Mouse (Mus musculus) left cerebral cortex, postnatal 10 days (tissue): Measurements from ENCODE around the gene Rbm4. TPM values are rescaled to one million over a fixed set of nuclear protein-coding genes. Genes with fewer than 3 reads are reported as not detected.

Experiments used
- DNase-seq, 2 experiments: peaks; one replicate each; pipeline ENCODE4 v3.0.0; 2021 to 2022; ENCODE audit warnings: low spot score in 2 of 2, mixed read lengths in 1 of 2; ENCODE audit errors: extremely low spot score in 1 of 2
- intact Hi-C: fragments of 180-260 bp; cut with DNase I; formaldehyde crosslinking; loops from one replicate; pipeline ENCODE4 v1.15.1; 2025
- total RNA-seq, 2 experiments: library from RNA; stranded (reverse); gene quantifications; 2 replicates each; pipeline ENCODE4 v1.2.3; 2021

Gene Rbm4
- total RNA-seq, 2 experiments from 2014 or later: 68.0 to 68.9 TPM

DNA sequence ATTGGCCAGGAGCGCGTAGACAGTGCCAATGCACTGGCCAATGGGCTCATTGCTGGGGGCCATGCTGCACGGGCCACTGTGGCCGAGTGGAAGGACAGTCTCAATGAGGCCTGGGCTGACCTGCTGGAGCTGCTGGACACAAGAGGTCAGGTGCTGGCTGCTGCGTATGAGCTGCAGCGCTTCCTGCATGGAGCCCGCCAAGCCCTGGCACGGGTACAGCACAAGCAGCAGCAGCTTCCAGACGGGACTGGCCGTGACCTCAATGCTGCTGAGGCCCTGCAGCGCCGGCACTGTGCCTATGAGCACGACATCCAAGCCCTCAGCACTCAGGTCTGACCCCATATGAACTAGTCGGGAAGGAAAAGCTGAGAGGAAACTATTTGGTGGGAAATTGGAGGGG, 47.1 kb downstream of the Rbm4 start:
- peak in 1 of 2 experiments; percentile 60 for DNase-seq
- intact Hi-C loops: no loop called here

DNA sequence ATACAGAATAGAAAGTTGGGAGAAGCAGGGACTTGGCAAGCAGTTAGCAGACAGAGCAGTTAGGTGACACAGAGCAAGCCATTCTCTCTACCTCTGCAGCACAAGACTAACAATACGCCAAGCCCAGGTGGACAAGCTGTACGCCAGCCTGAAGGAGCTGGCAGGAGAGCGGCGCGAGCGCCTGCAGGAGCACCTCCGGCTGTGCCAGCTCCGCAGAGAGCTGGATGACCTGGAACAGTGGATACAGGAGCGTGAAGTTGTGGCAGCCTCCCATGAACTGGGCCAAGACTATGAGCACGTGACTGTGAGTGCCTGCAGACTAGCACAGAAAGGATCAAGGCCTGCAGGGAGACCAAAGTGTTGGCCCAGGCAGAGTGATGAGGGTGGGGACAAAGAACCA, 48.0 kb downstream of the Rbm4 start:
- intact Hi-C loops: no loop called here
- no peak for DNase-seq

DNA sequence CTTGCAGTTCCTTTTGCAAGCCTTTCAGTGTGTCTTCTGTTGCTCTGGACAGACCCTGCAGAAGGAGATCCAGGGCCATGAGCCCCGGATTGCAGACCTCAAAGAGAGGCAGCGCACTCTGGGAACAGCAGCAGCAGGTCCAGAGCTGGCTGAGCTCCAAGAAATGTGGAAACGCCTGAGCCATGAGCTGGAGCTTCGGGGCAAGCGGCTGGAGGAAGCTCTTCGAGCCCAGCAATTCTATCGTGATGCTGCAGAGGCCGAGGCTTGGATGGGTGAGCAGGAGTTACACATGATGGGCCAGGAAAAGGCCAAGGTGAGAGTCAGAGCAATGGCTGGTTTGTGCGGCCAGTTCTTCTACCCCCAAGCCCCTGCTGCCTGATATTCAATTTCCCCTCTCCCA, 48.6 kb downstream of the Rbm4 start:
- DNase-seq: peak in 1 of 2 experiments; percentile 61
- intact Hi-C loops: no loop called here

DNA sequence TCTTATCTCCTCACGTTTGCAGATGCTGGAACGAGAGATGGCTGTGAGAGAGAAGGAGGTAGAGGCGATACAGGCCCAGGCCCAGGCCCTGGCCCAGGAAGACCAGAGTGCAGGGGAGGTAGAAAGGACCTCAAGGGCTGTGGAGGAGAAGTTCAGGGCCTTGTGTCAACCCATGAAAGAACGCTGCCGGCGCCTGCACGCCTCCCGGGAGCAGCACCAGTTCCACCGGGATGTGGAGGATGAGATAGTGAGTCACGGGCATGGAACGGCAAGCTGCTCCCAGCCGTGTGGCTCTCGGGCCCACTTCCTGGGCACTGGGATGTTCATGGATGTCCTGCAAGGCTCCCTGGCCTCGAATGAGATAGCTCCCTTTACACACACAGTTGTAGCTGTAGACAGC, 49.7 kb downstream of the Rbm4 start:
- intact Hi-C loops: loop anchor here (5.0 kb wide), 3 partner anchors 102 to 247 kb away; partner anchors contain the start of genes 2010003K11Rik and Rce1
- no peak for DNase-seq

DNA sequence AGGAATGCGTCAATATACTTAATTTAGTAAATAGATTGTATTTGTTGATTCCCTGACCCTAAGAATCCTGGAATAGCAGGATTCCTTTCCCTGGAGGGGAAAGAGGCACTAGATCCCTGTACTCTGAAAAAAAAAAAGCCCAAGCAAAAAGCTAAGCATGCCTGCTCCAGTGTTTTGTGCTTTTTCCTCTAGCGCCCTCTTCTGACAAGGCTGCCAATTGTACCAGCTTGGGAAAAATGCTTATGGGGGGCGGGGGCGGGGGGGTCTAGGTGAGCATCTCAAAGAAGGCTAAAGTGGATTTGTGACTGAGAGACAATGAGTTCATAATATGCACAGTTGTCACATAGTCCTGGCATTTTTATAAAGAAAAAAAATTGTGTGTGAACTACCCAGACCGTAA, 50.2 kb downstream of the Rbm4 start:
- intact Hi-C loops: loop anchor here (5.0 kb wide), 3 partner anchors 101 to 246 kb away; partner anchors contain the start of genes 2010003K11Rik and Rce1
- DNase-seq: no peak

DNA sequence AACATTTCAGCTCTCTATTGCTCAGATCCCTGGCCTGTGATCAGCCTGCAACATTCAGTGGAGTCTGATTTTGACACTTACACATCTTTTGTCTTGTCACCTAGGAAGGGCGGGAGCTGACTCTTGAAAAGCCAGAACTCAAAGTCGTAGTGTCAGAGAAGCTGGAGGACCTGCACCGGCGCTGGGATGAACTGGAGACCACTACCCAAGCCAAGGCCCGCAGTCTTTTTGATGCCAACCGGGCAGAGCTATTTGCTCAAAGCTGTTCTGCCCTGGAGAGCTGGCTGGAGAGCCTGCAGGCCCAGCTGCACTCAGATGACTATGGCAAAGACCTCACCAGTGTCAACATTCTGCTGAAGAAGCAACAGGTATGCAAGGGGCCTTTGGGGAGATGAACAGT, 51.5 kb downstream of the Rbm4 start:
- no peak for DNase-seq
- intact Hi-C loops: loop anchor here (5.0 kb wide), 3 partner anchors 100 to 245 kb away; partner anchors contain the start of genes 2010003K11Rik and Rce1

DNA sequence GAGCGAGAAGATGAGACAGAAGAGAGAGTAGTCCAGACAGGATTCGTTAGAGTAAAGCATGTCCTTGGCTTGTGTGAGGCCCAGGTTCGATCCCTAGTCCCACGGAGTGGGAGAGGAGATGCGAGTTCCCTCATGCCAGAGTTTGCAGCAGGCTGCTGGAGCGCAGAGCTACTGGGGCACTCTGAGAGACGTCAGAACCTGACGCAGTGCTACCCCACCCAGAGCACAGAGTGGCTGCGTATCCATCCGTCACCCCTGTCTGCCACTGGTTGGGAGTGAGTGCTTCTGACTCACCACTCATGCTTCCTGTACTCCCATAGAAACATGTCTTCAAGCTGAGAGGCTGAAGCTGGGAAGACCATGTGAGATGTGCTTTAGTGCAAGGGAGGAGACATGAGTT, 52.2 kb downstream of the Rbm4 start:
- intact Hi-C loops: loop anchor here (5.0 kb wide), 3 partner anchors 99 to 244 kb away; partner anchors contain the start of genes 2010003K11Rik and Rce1

DNA sequence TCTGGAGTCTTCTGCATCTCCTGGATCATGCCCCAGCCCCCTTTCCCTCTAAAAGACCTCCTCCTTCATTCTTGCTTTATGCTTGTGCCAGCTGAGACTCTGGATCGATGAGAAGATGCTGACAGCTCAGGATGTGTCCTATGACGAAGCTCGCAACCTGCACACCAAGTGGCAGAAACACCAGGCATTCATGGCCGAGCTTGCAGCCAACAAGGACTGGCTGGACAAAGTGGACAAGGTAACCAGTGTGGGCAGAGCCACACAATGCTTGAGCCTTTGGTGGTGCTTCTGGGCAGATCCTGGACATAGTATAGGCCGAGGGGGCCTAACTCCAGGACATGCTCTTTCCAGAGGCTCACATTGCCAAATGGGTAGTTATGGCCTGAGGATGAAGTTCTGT, 53.9 kb downstream of the Rbm4 start:
- intact Hi-C loops: loop anchor here (5.0 kb wide), 3 partner anchors 97 to 242 kb away; partner anchors contain the start of genes 2010003K11Rik and Rce1
- peak in 1 of 2 experiments; percentile 7 for DNase-seq

More for the DNA sequence above, 52.2 kb downstream of the Rbm4 start:
- no peak for DNase-seq

DNA sequence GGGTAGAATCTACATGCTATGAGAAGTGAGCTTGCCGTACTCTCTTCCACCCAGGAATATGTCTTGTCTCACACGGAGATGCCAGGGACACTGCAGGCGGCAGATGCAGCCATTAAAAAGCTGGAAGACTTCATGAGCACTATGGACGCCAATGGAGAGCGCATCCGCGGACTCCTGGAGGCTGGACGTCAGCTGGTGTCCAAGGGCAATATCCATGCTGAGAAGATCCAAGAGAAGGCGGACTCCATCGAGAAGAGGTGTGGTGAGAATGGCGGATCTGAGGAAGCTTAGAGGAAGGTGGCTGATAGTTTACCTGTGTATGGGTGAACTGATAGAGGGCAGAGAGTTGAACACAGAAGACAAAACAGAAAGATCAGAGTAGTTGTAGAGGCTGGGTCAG, 54.6 kb downstream of the Rbm4 start:
- DNase-seq: peak in 1 of 2 experiments; percentile 14
- intact Hi-C loops: no loop called here

DNA sequence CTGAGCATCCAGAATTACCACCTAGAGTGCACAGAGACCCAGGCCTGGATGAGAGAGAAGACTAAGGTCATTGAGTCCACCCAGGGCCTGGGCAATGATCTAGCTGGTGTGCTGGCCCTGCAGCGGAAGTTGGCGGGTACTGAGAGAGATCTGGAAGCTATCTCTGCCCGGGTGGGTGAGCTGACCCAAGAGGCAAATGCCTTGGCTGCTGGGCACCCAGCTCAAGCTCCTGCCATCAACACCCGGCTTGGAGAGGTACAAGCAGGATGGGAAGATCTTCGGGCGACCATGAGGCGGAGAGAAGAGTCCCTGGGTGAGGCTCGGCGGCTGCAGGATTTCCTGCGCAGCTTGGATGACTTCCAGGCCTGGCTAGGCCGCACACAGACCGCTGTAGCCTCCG, 55.8 kb downstream of the Rbm4 start:
- peak in 1 of 2 experiments; percentile 30 for DNase-seq
- intact Hi-C loops: no loop called here

Other genes starting within 250 kb of the Rbm4 start
- gene Lrfn4, start 178.2 kb downstream of the Rbm4 start, total RNA-seq: 10 to 100 TPM; 73.7 to 76.1 TPM
- 10 to 100 TPM; 19.6 to 21.4 TPM for gene Rce1, start 168.3 kb downstream of the Rbm4 start, total RNA-seq
- 1 to 10 TPM; 2.7 to 3.0 TPM for gene Gm960, start 95.2 kb downstream of the Rbm4 start, total RNA-seq
- 100 to 1,000 TPM; 553 to 622 TPM for gene Sptbn2, start 82.7 kb downstream of the Rbm4 start, total RNA-seq
- 10 to 100 TPM; 12.4 to 14.2 TPM for gene Rbm4b, start 37.4 kb downstream of the Rbm4 start, total RNA-seq
- gene Gm21992, start 17.7 kb upstream of the Rbm4 start, total RNA-seq: 10 to 100 TPM; 16.0 to 16.2 TPM
- 10 to 100 TPM; 52.7 to 57.0 TPM for gene Rbm14, start 17.7 kb upstream of the Rbm4 start, total RNA-seq
- gene Ccs, start 45.4 kb upstream of the Rbm4 start, total RNA-seq: 10 to 100 TPM; 37.4 to 38.6 TPM
- gene Ccdc87, start 45.5 kb upstream of the Rbm4 start, total RNA-seq: 1 to 10 TPM; 2.4 to 2.9 TPM
- gene Ctsf, start 61.2 kb upstream of the Rbm4 start, total RNA-seq: 100 to 1,000 TPM in 1 of 2 experiments, 10 to 100 TPM in 1; 99.2 to 106 TPM
- 1 to 10 TPM; 3.1 to 3.9 TPM for gene Actn3, start 84.0 kb upstream of the Rbm4 start, total RNA-seq
- gene Zdhhc24, start 84.8 kb upstream of the Rbm4 start, total RNA-seq: 10 to 100 TPM; 22.7 to 27.8 TPM
- gene Bbs1, start 112.7 kb upstream of the Rbm4 start, total RNA-seq: 10 to 100 TPM; 36.7 to 41.8 TPM
- gene Dpp3, start 134.4 kb upstream of the Rbm4 start, total RNA-seq: 10 to 100 TPM; 62.2 to 67.0 TPM
- 10 to 100 TPM; 16.4 to 17.6 TPM for gene Peli3, start 149.2 kb upstream of the Rbm4 start, total RNA-seq
- gene Mrpl11, start 168.2 kb upstream of the Rbm4 start, total RNA-seq: 10 to 100 TPM; 60.8 to 61.0 TPM
- 10 to 100 TPM in 1 of 2 experiments, 1 to 10 TPM in 1; 9.1 to 10.8 TPM for gene Npas4, start 196.4 kb upstream of the Rbm4 start, total RNA-seq
- 10 to 100 TPM; 22.0 to 24.1 TPM for gene Slc29a2, start 230.0 kb upstream of the Rbm4 start, total RNA-seq
- 100 to 1,000 TPM; 133 to 136 TPM for gene B4gat1, start 244.9 kb upstream of the Rbm4 start, total RNA-seq
- gene AC124502.3, start 245.0 kb upstream of the Rbm4 start, total RNA-seq: 1 to 10 TPM; 6.3 to 7.0 TPM
- 1 to 10 TPM; 6.6 to 8.8 TPM for gene Brms1, start 247.5 kb upstream of the Rbm4 start, total RNA-seq